27 mouse cellular contexts compared by ENCODE assay signal in the genomic region with DNA sequence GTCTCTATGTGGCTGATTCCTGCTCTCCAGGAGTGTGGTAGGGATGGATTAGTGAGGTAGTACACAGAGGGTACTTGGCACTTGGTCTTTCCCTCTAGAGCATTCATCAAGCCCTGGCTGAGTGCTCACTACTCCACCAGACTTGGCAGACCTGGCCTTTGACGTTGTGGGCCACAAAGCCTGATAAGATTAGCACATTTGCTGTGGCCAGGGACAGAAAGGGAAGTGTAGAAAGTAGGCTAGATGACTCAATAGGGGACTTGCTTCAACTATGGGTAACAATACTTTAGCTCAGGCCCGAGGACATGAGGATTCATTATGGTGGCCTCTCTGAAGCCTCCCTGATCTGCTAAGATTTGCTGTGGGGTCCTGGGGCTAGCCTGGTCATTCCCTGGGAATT. TPM values are rescaled to one million over a fixed set of nuclear protein-coding genes. Genes with fewer than 3 reads are reported as not detected.
DNase-seq lines count a peak whose midpoint lies in the region; ATAC-seq and TF ChIP-seq lines count a peak whose summit lies in the region.
"Had no signal": no experiment of that assay in that cellular context is flagged by ENCODE, and none has a peak within 500 bp of the region (broad histone marks: within the 10 kb centered on the region; RNA-seq: fewer than 3 reads in every experiment).

No protein-coding gene starts in this region.

- peak; percentile 64 for ATAC-seq in common myeloid progenitor, adult 5-6 weeks (replicated peaks; ENCODE audit: low read depth, poor library complexity, severe bottlenecking)
- ATAC-seq in megakaryocyte, adult 5-6 weeks (ENCODE audit: poor library complexity, severe bottlenecking): peak; percentile 62
- ATAC-seq: activated CD4-positive, CD25-positive, alpha-beta regulatory T cell, adult 4 months; CD4-positive, CD25-positive, alpha-beta regulatory T cell, adult 4 months; forebrain, embryonic 14.5 days; forebrain, embryonic 16.5 days; Patski had no signal

- no peak for TF ChIP-seq POLR2A in MEL (IDR thresholded peaks at IDR 0.05; ENCODE audit: control insufficient read depth in 1 of 2, insufficient read depth in 1 of 2, low read depth in 1 of 2, low read length in 2 of 2, poor library complexity in 1 of 2)

- no peaks in the 10 kb centered on the region for H3K27me3 ChIP-seq in MEL (ENCODE audit: control insufficient read depth in 1 of 2, insufficient read depth in 2 of 2, low read length in 2 of 2)
- H3K27me3 ChIP-seq: embryonic facial prominence, embryonic 13.5 days; embryonic facial prominence, embryonic 15.5 days; forebrain, embryonic 12.5 days; Patski had no signal

- H3K9me3 ChIP-seq in MEL (replicated peaks; ENCODE audit: insufficient read depth, low read length): no peaks in the 10 kb centered on the region
- H3K9me3 ChIP-seq: embryonic facial prominence, embryonic 13.5 days; embryonic facial prominence, embryonic 15.5 days; forebrain, embryonic 10.5 days; forebrain, embryonic 12.5 days; G1E had no signal

- no peak for TF ChIP-seq RAD21 in MEL (IDR thresholded peaks at IDR 0.05; ENCODE audit: low read depth, low read length)

- H3K4me3 ChIP-seq in MEL (ENCODE audit: control insufficient read depth in 1 of 2, insufficient read depth in 1 of 2, low read depth in 2 of 2, low read length in 2 of 2): no peak overlapping the region
- H3K4me3 ChIP-seq: embryonic facial prominence, embryonic 13.5 days; embryonic facial prominence, embryonic 15.5 days; erythroblast, embryonic 14.5 days; forebrain, embryonic 10.5 days; forebrain, embryonic 12.5 days had no signal

- H3K79me2 ChIP-seq in MEL (ENCODE audit: control insufficient read depth, insufficient read depth, low read length, poor library complexity): no peaks in the 10 kb centered on the region

- H3K9ac ChIP-seq in MEL (ENCODE audit: control insufficient read depth, low read depth, low read length, poor library complexity, severe bottlenecking): no peak overlapping the region
- H3K9ac ChIP-seq: embryonic facial prominence, embryonic 13.5 days; embryonic facial prominence, embryonic 15.5 days; forebrain, embryonic 12.5 days had no signal

- TF ChIP-seq EP300 in MEL (IDR thresholded peaks at IDR 0.05; ENCODE audit: low read depth in 1 of 2, low read length in 2 of 2): peak; percentile 84 to 94

- peaks cover 0 to 2% of the 10 kb centered on the region in 2 experiments; a peak in 1 of 4 replicates for H3K36me3 ChIP-seq in MEL (ENCODE audit: control insufficient read depth in 1 of 2, insufficient read depth in 2 of 2, low read length in 2 of 2)
- H3K36me3 ChIP-seq: embryonic facial prominence, embryonic 13.5 days; embryonic facial prominence, embryonic 15.5 days; forebrain, embryonic 10.5 days; forebrain, embryonic 12.5 days; G1E had no signal

- no peak overlapping the region for H3K27ac ChIP-seq in MEL (ENCODE audit: control insufficient read depth, low read depth, low read length)
- H3K27ac ChIP-seq: embryonic facial prominence, embryonic 13.5 days; embryonic facial prominence, embryonic 15.5 days; forebrain, embryonic 10.5 days; forebrain, embryonic 12.5 days had no signal

- TF ChIP-seq CTCF in MEL (IDR thresholded peaks at IDR 0.05 in 2 of 3, conservative IDR thresholded peaks at IDR 0.05 in 1 of 3; ENCODE audit: control insufficient read depth in 1 of 3, insufficient read depth in 1 of 3, low read depth in 2 of 3, low read length in 3 of 3, poor library complexity in 1 of 3, severe bottlenecking in 1 of 3): no peak

- H3K4me1 ChIP-seq in MEL (ENCODE audit: control insufficient read depth in 1 of 2, insufficient read depth in 2 of 2, low read length in 2 of 2): peaks cover 0 to 12% of the 10 kb centered on the region in 2 experiments; a peak in 2 of 4 replicates
- H3K4me1 ChIP-seq: embryonic facial prominence, embryonic 13.5 days; embryonic facial prominence, embryonic 15.5 days; forebrain, embryonic 10.5 days had no signal

- peak; percentile 88 for DNase-seq in MEL (ENCODE audit: low read depth, low spot score)
- DNase-seq in right cerebral cortex, adult 2 months (ENCODE audit: low spot score in 2 of 2): no peak
- no peak for DNase-seq in thymus, postnatal 0 days (ENCODE audit: low spot score)
- DNase-seq in right cerebral cortex, postnatal 4 days: no peak
- DNase-seq in gastrocnemius, adult 8-10 months (ENCODE audit: low spot score in 2 of 2): no peak
- DNase-seq: adrenal gland, adult 8-10 months; adrenal gland, postnatal 14 days; adrenal gland, postnatal 36 days; B cell, adult 2 months; cerebellum, adult 11-12 months; cerebellum, adult 9-10 months; cerebellum, postnatal 10 days; cerebellum, postnatal 25 days; embryo, embryonic 11 days had no signal

TF ChIP-seq in MEL, 35 proteins besides CTCF, POLR2A, EP300 and RAD21:
- 0 out of 2 replicates have a peak, but pooled peaks have one; percentile 36 for TF ChIP-seq SIN3A (IDR thresholded peaks at IDR 0.05; ENCODE audit: low read length)
- TF ChIP-seq CHD2 (IDR thresholded peaks at IDR 0.05; ENCODE audit: low read length): no peak
- TF ChIP-seq MXI1 (IDR thresholded peaks at IDR 0.05; ENCODE audit: low read depth, low read length): no peak
- TF ChIP-seq ZC3H11A (IDR thresholded peaks at IDR 0.05; ENCODE audit: low read depth, low read length): no peak
- TF ChIP-seq GATA1 (IDR thresholded peaks at IDR 0.05; ENCODE audit: low read depth, low read length): peak; percentile 90
- TF ChIP-seq ELF1 (IDR thresholded peaks at IDR 0.05; ENCODE audit: low read depth, low read length): no peak
- peak; percentile 83 for TF ChIP-seq TAL1 (IDR thresholded peaks at IDR 0.05; ENCODE audit: low read length)
- no peak for TF ChIP-seq ZMIZ1 (IDR thresholded peaks at IDR 0.05; ENCODE audit: low read depth, low read length)
- TF ChIP-seq TCF12 (IDR thresholded peaks at IDR 0.05; ENCODE audit: low read depth, low read length): peak; percentile 76
TF ChIP-seq in MEL: peak in this region for 4.

RNA-seq across cellular contexts. Expression of gene Slc2a8, which starts 35.3 kb away (rescaled TPM):
- total RNA-seq in MEL (2012; rRNA removed): 7.4 and 7.8 TPM in 2 replicates
- 10 to 100 TPM in 1 of 2 experiments, not detected in 1; 16.0 TPM for polyA plus RNA-seq in MEL (2012; ENCODE audit: insufficient read depth in 1 of 2, insufficient read length in 2 of 2, low read depth in 1 of 2, low replicate concordance in 2 of 2, missing spikeins in 1 of 2)
- 1.6 and 3.0 TPM in 2 replicates for total RNA-seq in common myeloid progenitor, adult 5-6 weeks (2017)
- total RNA-seq in megakaryocyte, adult 5-6 weeks (2015): 1.4 and 1.5 TPM in 2 replicates
- total RNA-seq in megakaryocyte, adult 5-6 weeks (2017): 0.89 and 1.8 TPM in 2 replicates
- 13.1 and 13.6 TPM in 2 replicates for polyA plus RNA-seq in thymus, postnatal 0 days (2015; fragmentation: Nextera tagmentation; extraction: Ambion mirVana)
- 10 to 100 TPM in 3 of 4 experiments, 1 to 10 TPM in 1; 9.6 to 12.7 (median 10.2) TPM for total RNA-seq in gastrocnemius, adult 8-10 months (2022)

RNA-seq across cellular contexts. Expression of gene Lrsam1, which starts 55.8 kb away (rescaled TPM):
- total RNA-seq in MEL (2012; rRNA removed): 13.5 and 17.9 TPM in 2 replicates
- 10 to 100 TPM in 1 of 2 experiments, not detected in 1; 14.2 TPM for polyA plus RNA-seq in MEL (2012; ENCODE audit: insufficient read depth in 1 of 2, insufficient read length in 2 of 2, low read depth in 1 of 2, low replicate concordance in 2 of 2, missing spikeins in 1 of 2)
- 4.0 and 6.2 TPM in 2 replicates for total RNA-seq in common myeloid progenitor, adult 5-6 weeks (2017)
- total RNA-seq in megakaryocyte, adult 5-6 weeks (2015): 3.2 and 5.5 TPM in 2 replicates
- 7.2 and 10.6 TPM in 2 replicates for total RNA-seq in megakaryocyte, adult 5-6 weeks (2017)
- 3.3 and 4.0 TPM in 2 replicates for polyA plus RNA-seq in thymus, postnatal 0 days (2015; fragmentation: Nextera tagmentation; extraction: Ambion mirVana)
- 10 to 100 TPM; 10.1 to 14.6 (median 11.8) TPM for total RNA-seq in gastrocnemius, adult 8-10 months (2022)

RNA-seq across cellular contexts. Expression of gene Rpl12, which starts 55.8 kb away (rescaled TPM):
- 1,806 and 1,842 TPM in 2 replicates for total RNA-seq in MEL (2012; rRNA removed)
- 100 to 1,000 TPM in 1 of 2 experiments, not detected in 1; 116 TPM for polyA plus RNA-seq in MEL (2012; ENCODE audit: insufficient read depth in 1 of 2, insufficient read length in 2 of 2, low read depth in 1 of 2, low replicate concordance in 2 of 2, missing spikeins in 1 of 2)
- 2,360 and 2,455 TPM in 2 replicates for total RNA-seq in common myeloid progenitor, adult 5-6 weeks (2017)
- 1,104 and 1,138 TPM in 2 replicates for total RNA-seq in megakaryocyte, adult 5-6 weeks (2015)
- 1,103 and 1,144 TPM in 2 replicates for total RNA-seq in megakaryocyte, adult 5-6 weeks (2017)
- polyA plus RNA-seq in thymus, postnatal 0 days (2015; fragmentation: Nextera tagmentation; extraction: Ambion mirVana): 269 and 272 TPM in 2 replicates
- 100 to 1,000 TPM in 2 of 4 experiments, 10 to 100 TPM in 2; 77.4 to 121 (median 96.8) TPM for total RNA-seq in gastrocnemius, adult 8-10 months (2022)

Comparison
In these comparisons a context has a peak if more than half of its experiments do, and no peak if none do; other contexts are left out.
1. RNA of gene Rpl12, which starts 55.8 kb away (total RNA-seq): 2,360 to 2,455 TPM in common myeloid progenitor, adult 5-6 weeks, 1,806 to 1,842 TPM in MEL and 1,103 to 1,144 TPM in megakaryocyte, adult 5-6 weeks; 77.4 to 121 TPM in gastrocnemius, adult 8-10 months; every median in the first group is over 4 times any median in the second.